Mouse (Mus musculus) heart, embryonic 14.5 days (tissue): ENCODE results near the gene Arl15. TPM values are rescaled to one million over a fixed set of nuclear protein-coding genes. Genes with fewer than 3 reads are reported as not detected.

Experiments
- ATAC-seq: fragments of 200-750 bp; cut with Nextera tagmentation; 2 replicates; pipeline ENCODE4 v1.8.0; 2017; ENCODE audit warnings: low read depth, moderate TSS enrichment; ENCODE audit not compliant: insufficient number of reproducible peaks, insufficient read depth, low FRiP score
- H3K27ac ChIP-seq, 2 experiments: fragments of 200-500 bp in 1 of 2; fragments of 300-500 bp in 1 of 2; sonication (generic) in 1 of 2; replicated peaks in 1 of 2; 2 replicates each; pipeline ENCODE4 v1.5.1; 2012 to 2014; ENCODE audit warnings: low read depth in 2 of 2, low read length in 2 of 2, control low read depth in 1 of 2, mild to moderate bottlenecking in 1 of 2, mixed read lengths in 1 of 2; ENCODE audit not compliant: control insufficient read depth in 1 of 2, insufficient read depth in 1 of 2
- H3K27me3 ChIP-seq: fragments of 300-500 bp; sonication (generic); 2 replicates; pipeline ENCODE4 v1.6.1; 2014; ENCODE audit warnings: mild to moderate bottlenecking, low read length, control low read depth; ENCODE audit not compliant: control insufficient read depth, insufficient read depth
- H3K36me3 ChIP-seq: fragments of 300-500 bp; sonication (generic); 2 replicates; pipeline ENCODE4 v1.6.1; 2014; ENCODE audit warnings: mild to moderate bottlenecking, control low read depth, low read length, mixed read lengths; ENCODE audit not compliant: control insufficient read depth, insufficient read depth
- H3K4me1 ChIP-seq, 2 experiments: fragments of 200-500 bp in 1 of 2; fragments of 300-500 bp in 1 of 2; sonication (generic) in 1 of 2; 2 replicates each; pipeline ENCODE4 v1.6.1; 2012 to 2014; ENCODE audit warnings: low read length in 2 of 2, control low read depth in 1 of 2, mixed read lengths in 1 of 2; ENCODE audit not compliant: control insufficient read depth in 2 of 2, insufficient read depth in 2 of 2
- H3K4me2 ChIP-seq: fragments of 300-500 bp; sonication (generic); 2 replicates; pipeline ENCODE4 v1.6.1; 2014; ENCODE audit warnings: mild to moderate bottlenecking, low read length
- H3K4me3 ChIP-seq, 2 experiments: fragments of 200-500 bp in 1 of 2; fragments of 300-500 bp in 1 of 2; sonication (generic) in 1 of 2; 2 replicates each; pipeline ENCODE4 v1.5.1; 2012 to 2014; ENCODE audit warnings: low read length in 2 of 2, mild to moderate bottlenecking in 2 of 2, control low read depth in 1 of 2, low read depth in 1 of 2, moderate library complexity in 1 of 2; ENCODE audit not compliant: control insufficient read depth in 1 of 2, insufficient read depth in 1 of 2
- H3K9ac ChIP-seq: fragments of 300-500 bp; sonication (generic); 2 replicates; pipeline ENCODE4 v1.6.1; 2014; ENCODE audit warnings: mild to moderate bottlenecking, low read length
- H3K9me3 ChIP-seq: fragments of 300-500 bp; sonication (generic); 2 replicates; pipeline ENCODE4 v1.6.1; 2016; ENCODE audit warnings: low read length, control low read depth; ENCODE audit not compliant: control insufficient read depth
- whole genome bisulfite sequencing: fragments of 180-500 bp; shearing (Covaris S2); extraction: QIAGEN DNeasy Blood & Tissue Kit; methylation state at CpG from one replicate; pipeline ENCODE4 v1.1.7; 2014; 5-methylcytosine and 5-hydroxymethylcytosine counted together
- polyA plus RNA-seq: library from polyadenylated mRNA; unstranded; fragments of >200 nt; fragmentation: Nextera tagmentation; extraction: Ambion mirVana; gene quantifications from 2 replicates; pipeline ENCODE4 v1.2.1, GENCODE M21; 2014

Arl15 gene
- polyA plus RNA-seq, 1 experiment from 2014 or later: 8.3 TPM

GRCm38 (mm10) chr13:114130566-114131319 is 336.4 kb downstream of the Arl15 start:
- no peak overlapping the region for H3K4me2 ChIP-seq
- H3K9me3 ChIP-seq: peaks cover 6% of the 10 kb centered on the region; the same call in 1 of the 2 replicates
- H3K36me3 ChIP-seq: no peaks in the 10 kb centered on the region
- no peak overlapping the region for H3K27ac ChIP-seq
- H3K9ac ChIP-seq: no peak overlapping the region
- no peak for ATAC-seq
- H3K4me3 ChIP-seq: no peak overlapping the region
- peaks cover 11 to 14% of the 10 kb centered on the region in 2 experiments for H3K4me1 ChIP-seq
- no peaks in the 10 kb centered on the region for H3K27me3 ChIP-seq
- 58% methylated on average over 11 of the region's 11 CpGs for WGBS

- Histone ChIP-seq H3K4me3 (no peak overlapping the region), H3K27me3 (no peaks in the 10 kb centered on the region), H3K9me3 (no peaks in the 10 kb centered on the region), H3K36me3 (no peaks in the 10 kb centered on the region), H3K27ac (no peak overlapping the region), H3K4me1 (0 out of 4 replicates have a peak, but pooled peaks cover 0 to 2% of the 10 kb centered on the region in 2 experiments), H3K9ac (no peak overlapping the region), H3K4me2 (no peak overlapping the region)
- 82% methylated on average over 8 of the region's 8 CpGs for WGBS
- no peak for ATAC-seq
Observed at GRCm38 (mm10) chr13:114138921-114139320, 344.6 kb downstream of the Arl15 start.

GRCm38 (mm10) chr13:114139570-114139969 is 345.3 kb downstream of the Arl15 start:
- Histone ChIP-seq H3K4me2 (no peak overlapping the region), H3K4me1 (0 out of 4 replicates have a peak, but pooled peaks cover 0 to 2% of the 10 kb centered on the region in 2 experiments), H3K27me3 (no peaks in the 10 kb centered on the region), H3K9me3 (no peaks in the 10 kb centered on the region), H3K27ac (no peak overlapping the region), H3K9ac (no peak overlapping the region), H3K4me3 (no peak overlapping the region), H3K36me3 (no peaks in the 10 kb centered on the region)
- 75% methylated on average over 9 of the region's 9 CpGs for WGBS
- ATAC-seq: no peak

- Histone ChIP-seq H3K9me3 (no peaks in the 10 kb centered on the region), H3K36me3 (no peaks in the 10 kb centered on the region), H3K4me1 (0 out of 4 replicates have a peak, but pooled peaks cover 0 to 2% of the 10 kb centered on the region in 2 experiments), H3K27me3 (no peaks in the 10 kb centered on the region), H3K4me3 (no peak overlapping the region), H3K27ac (no peak overlapping the region), H3K4me2 (no peak overlapping the region), H3K9ac (no peak overlapping the region)
- WGBS: 63% methylated on average over 8 of the region's 8 CpGs
- ATAC-seq: no peak
Observed at GRCm38 (mm10) chr13:114142826-114143225, 348.5 kb downstream of the Arl15 start.

GRCm38 (mm10) chr13:114143247-114143646 is 348.9 kb downstream of the Arl15 start:
- Histone ChIP-seq H3K27me3 (no peaks in the 10 kb centered on the region), H3K4me3 (no peak overlapping the region), H3K9me3 (no peaks in the 10 kb centered on the region), H3K36me3 (no peaks in the 10 kb centered on the region), H3K9ac (no peak overlapping the region), H3K4me1 (0 out of 4 replicates have a peak, but pooled peaks cover 0 to 2% of the 10 kb centered on the region in 2 experiments), H3K27ac (no peak overlapping the region), H3K4me2 (no peak overlapping the region)
- ATAC-seq: no peak
- 38% methylated on average over 1 of the region's 1 CpGs for WGBS

- H3K4me3 ChIP-seq: no peak overlapping the region
- H3K9me3 ChIP-seq: no peaks in the 10 kb centered on the region
- no peaks in the 10 kb centered on the region for H3K36me3 ChIP-seq
- H3K4me1 ChIP-seq: 0 out of 4 replicates have a peak, but pooled peaks cover 0 to 2% of the 10 kb centered on the region in 2 experiments
- H3K27me3 ChIP-seq: no peaks in the 10 kb centered on the region
- no peak overlapping the region for H3K27ac ChIP-seq
- no peak for ATAC-seq
- H3K4me2 ChIP-seq: no peak overlapping the region
- no peak overlapping the region for H3K9ac ChIP-seq
- WGBS: 69% methylated on average over 15 of the region's 15 CpGs
Observed at GRCm38 (mm10) chr13:114144052-114145046, 350.0 kb downstream of the Arl15 start.

GRCm38 (mm10) chr13:114145249-114145648 is 350.9 kb downstream of the Arl15 start:
- WGBS: 93% methylated on average over 8 of the region's 8 CpGs
- Histone ChIP-seq H3K4me1 (0 out of 4 replicates have a peak, but pooled peaks cover 0 to 2% of the 10 kb centered on the region in 2 experiments), H3K4me3 (no peak overlapping the region), H3K27me3 (no peaks in the 10 kb centered on the region), H3K4me2 (no peak overlapping the region), H3K27ac (no peak overlapping the region), H3K9me3 (no peaks in the 10 kb centered on the region), H3K36me3 (no peaks in the 10 kb centered on the region), H3K9ac (no peak overlapping the region)
- ATAC-seq: no peak
